Mouse (Mus musculus) heart, postnatal 4 days (tissue): ENCODE results near the gene Wdr70. TPM values are rescaled to one million over a fixed set of nuclear protein-coding genes. Genes with fewer than 3 reads are reported as not detected.
A peak's percentile ranks its signal among the peaks of the same experiment; 100 is the strongest.

Experiments used
- DNase-seq: peaks from one replicate; pipeline ENCODE4 v3.0.0; 2021
- total RNA-seq, 2 experiments: library from RNA; stranded (reverse); gene quantifications; 2 replicates each; pipeline ENCODE4 v1.2.3; 2021

Wdr70 gene
- total RNA-seq, 2 experiments from 2014 or later, result 22.6 to 22.9 TPM

GRCm38 (mm10) chr15:8027503-8027902 is 71.5 kb downstream of the Wdr70 start:
- no peak for DNase-seq

GRCm38 (mm10) chr15:8011418-8011817 is 87.6 kb downstream of the Wdr70 start:
- DNase-seq, result no peak

- no peak for DNase-seq
Observed at GRCm38 (mm10) chr15:8007413-8007812, 91.6 kb downstream of the Wdr70 start.

GRCm38 (mm10) chr15:8006056-8006455 is 93.0 kb downstream of the Wdr70 start:
- no peak for DNase-seq

- DNase-seq, result peak; percentile 35
Observed at GRCm38 (mm10) chr15:8005506-8005905, 93.5 kb downstream of the Wdr70 start.

GRCm38 (mm10) chr15:8003789-8004188 is 95.2 kb downstream of the Wdr70 start:
- no peak for DNase-seq

GRCm38 (mm10) chr15:7998843-7999546 is 100.0 kb downstream of the Wdr70 start:
- DNase-seq, result peak; percentile 40

GRCm38 (mm10) chr15:7998095-7998494 is 100.9 kb downstream of the Wdr70 start:
- DNase-seq, result no peak

- DNase-seq, result no peak
Observed at GRCm38 (mm10) chr15:7993721-7994120, 105.3 kb downstream of the Wdr70 start.

GRCm38 (mm10) chr15:7990101-7990500 is 108.9 kb downstream of the Wdr70 start:
- no peak for DNase-seq

- no peak for DNase-seq
Observed at GRCm38 (mm10) chr15:7987374-7987773, 111.6 kb downstream of the Wdr70 start.

GRCm38 (mm10) chr15:7986274-7986673 is 112.7 kb downstream of the Wdr70 start:
- no peak for DNase-seq

GRCm38 (mm10) chr15:7978640-7979039 is 120.4 kb downstream of the Wdr70 start:
- no peak for DNase-seq

- DNase-seq, result peak; percentile 18
Observed at GRCm38 (mm10) chr15:7976775-7977174, 122.2 kb downstream of the Wdr70 start.

GRCm38 (mm10) chr15:7974368-7974767 is 124.6 kb downstream of the Wdr70 start:
- no peak for DNase-seq

GRCm38 (mm10) chr15:7972528-7972927 is 126.5 kb downstream of the Wdr70 start:
- DNase-seq, result no peak

- DNase-seq, result no peak
Observed at GRCm38 (mm10) chr15:7962786-7963185, 136.2 kb downstream of the Wdr70 start.

- no peak for DNase-seq
Observed at GRCm38 (mm10) chr15:7961489-7961888, 137.5 kb downstream of the Wdr70 start.

- no peak for DNase-seq
Observed at GRCm38 (mm10) chr15:7956899-7957298, 142.1 kb downstream of the Wdr70 start.

- DNase-seq, result no peak
Observed at GRCm38 (mm10) chr15:7950561-7950960, 148.4 kb downstream of the Wdr70 start.

GRCm38 (mm10) chr15:7941690-7942089 is 157.3 kb downstream of the Wdr70 start:
- no peak for DNase-seq

- DNase-seq, result no peak
Observed at GRCm38 (mm10) chr15:7935571-7936165, 163.3 kb downstream of the Wdr70 start.

GRCm38 (mm10) chr15:7934580-7934979 is 164.4 kb downstream of the Wdr70 start:
- DNase-seq, result peak; percentile 32

GRCm38 (mm10) chr15:7934105-7934504 is 164.9 kb downstream of the Wdr70 start:
- peak; percentile 37 for DNase-seq
